Mouse (Mus musculus) frontal cortex, postnatal 25 days (tissue): ENCODE data around the gene Polr2b.

Experiments used
- DNase-seq, 2 experiments: peaks; one replicate each; pipeline ENCODE4 v3.0.0; 2022; ENCODE audit warnings: low spot score in 2 of 2

Gene Polr2b

DNA sequence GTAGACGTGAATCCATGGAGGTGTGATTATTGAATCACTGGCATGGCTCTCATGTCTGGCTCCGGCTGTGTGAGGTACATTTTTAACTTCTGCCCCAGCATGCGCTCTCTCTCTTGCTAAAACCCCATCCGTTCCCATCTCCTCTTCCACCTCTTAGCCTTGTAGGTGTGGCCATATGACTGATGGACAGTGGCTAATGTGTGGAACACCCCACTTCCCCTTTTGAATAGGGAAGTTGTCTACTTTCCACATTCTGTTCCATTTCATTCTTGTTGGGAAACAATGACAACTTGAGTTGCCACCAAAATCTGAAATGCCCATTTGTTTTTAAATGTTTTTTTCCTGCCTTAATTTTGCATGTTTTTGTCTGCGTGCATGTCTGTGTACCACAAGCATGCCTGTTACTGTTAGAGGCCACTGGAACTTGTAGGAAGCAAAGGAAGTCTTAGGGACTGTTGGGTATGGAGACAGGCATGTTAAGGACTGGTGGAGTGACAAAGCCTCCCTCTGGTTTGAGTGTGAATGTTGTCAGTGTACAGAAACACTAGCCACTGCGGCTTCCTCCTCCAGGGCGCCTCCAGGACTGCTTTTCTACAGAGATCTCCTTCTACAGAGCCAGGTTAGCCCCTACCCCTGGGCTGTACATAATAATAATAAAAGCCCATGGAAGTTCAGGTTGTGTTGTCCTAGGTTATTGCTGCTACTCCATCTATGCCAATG, 17.0 kb upstream of the Polr2b start:
- DNase-seq: no peak

DNA sequence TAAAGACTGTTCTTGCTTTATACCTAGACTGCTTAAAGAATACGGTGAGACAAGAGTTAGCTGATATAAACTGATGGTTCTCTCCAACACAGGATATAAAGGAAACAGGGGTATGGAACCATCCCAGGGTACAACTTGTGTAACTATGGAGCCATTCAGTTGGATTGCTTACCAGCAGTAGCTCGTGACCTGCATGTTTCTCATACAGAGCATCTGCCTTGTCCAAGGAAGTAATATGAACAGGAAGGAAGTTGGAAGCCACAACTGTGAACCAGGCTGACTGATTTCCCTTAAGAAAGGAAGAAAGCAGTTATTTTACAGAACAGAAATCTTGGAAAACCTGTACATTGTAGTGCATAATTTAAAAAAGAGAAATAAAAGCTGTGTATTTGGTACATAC, 10.5 kb upstream of the Polr2b start:
- DNase-seq: no peak

DNA sequence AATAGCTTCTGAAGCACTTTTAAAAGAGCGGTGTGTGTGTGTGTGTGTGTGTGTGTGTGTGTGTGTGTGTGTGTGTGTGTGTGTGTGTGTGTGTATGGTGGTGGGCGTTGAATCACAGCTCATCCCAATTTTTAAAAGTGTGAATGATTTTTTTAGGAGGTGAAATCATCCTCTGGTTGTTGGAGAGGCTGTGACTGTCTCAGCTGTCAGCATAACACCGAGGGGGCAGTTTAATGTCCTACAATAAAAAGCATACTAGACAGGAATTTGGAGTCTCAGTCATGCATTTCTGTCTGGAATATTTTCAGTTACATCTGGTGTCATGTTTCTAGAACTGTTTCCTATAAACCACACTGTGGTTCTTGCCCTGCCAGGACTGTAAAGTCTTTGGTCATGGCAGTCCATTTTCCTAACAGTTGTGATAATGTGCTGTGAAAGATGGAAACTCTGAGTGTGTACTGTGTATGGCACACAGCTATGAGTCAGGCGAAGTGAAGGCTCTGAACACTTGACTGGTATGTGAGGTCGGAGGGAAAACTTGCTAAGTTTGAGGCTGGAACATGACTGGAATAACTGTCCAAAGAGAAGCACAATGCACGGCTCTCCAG, 8.5 kb upstream of the Polr2b start:
- DNase-seq: no peak

DNA sequence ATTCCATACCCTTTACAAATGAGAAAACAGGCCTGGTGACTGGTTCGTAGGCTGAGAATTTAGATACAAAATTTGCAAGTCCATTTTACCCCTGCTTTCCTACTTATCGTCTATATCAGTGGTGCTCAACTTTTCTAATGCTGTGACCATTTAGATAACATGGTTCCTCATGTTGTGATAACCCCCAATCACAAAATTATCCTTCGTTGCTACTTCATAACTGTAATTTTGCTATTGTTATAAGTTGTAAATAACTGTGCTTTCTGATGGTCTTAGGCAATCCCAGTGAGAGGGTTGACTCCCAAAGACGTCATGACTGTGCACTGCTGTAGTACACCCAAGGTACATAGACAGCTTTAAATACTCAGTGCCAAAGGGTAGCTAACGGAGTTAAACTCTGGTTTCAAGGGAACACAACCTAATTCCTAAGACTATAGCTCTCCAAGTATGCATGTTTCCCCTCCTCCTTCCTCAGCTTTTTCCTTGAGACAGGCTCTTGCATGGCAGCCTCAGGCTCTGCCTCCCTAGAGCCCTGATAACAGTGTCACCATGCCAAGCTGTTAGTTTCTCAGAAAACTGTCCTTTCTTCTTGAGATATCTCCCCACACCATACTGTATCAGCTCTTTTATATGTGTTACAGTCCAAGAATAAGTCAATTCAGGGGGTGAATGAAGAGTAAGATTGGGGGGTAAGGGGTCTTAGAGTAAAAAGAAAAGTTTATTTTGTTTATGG, 2.0 kb upstream of the Polr2b start:
- no peak for DNase-seq

DNA sequence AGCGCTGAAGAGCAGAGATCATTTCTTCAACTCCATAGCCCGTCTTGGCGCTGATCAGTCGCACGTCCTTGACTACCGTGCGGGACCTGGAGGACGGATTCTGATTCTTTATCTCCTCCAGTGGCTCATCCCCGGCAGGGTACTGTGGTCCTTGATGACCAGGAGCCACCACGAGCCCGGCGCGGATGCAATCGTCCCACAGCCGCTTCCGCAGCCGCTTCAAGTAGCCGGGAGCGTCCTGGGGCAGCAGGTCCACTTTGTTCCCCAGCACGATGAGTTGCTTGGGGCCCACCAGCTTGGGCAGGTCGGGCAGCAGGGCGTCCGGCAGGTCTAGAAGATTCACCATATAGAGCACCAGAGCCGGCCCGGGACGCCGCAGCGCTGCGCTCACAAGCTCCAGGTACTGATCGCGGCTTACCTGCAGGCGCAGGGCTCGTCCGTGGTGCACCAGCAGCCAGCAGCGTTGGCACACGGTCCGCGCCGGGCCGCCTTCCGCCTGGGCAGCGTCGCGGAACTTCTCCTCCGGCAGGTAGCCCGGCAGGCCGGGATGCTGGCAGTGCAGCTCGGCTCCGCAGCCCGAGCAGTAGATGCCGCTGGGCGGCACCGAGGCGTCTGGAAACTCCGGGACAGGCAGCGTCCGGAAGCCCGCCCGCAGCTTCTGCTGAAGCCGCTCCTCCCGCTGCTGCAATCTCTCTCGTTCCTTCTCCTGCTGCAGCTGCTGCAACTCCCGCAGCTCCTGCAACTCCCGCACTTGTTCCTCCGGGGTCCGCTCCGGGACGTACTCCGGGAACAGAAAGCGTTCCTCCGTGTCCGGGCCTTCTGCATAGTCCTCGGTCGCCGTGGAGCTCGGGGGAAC, 668 bp upstream of the Polr2b start:
- DNase-seq: peak; percentile 9 to 58

DNA sequence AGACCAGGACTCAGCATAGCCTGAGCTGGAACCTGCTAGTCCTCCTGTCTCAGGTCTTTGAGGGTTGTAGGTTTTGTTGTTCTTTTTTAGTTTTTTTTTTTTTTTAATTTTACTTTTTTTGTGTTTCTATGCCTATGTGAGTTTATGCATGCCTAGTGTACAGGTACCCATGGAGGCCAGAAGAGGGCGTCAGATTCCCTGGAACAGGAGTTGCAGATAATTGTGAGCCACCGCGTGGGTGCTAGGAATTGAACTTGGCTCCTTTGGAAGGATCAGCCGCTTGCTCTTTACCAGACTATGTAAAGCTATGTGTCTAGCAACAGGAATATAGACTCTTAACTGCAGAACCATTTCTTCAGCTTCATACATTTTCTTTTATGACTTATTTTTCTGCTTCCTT, 4.3 kb downstream of the Polr2b start:
- DNase-seq: no peak

DNA sequence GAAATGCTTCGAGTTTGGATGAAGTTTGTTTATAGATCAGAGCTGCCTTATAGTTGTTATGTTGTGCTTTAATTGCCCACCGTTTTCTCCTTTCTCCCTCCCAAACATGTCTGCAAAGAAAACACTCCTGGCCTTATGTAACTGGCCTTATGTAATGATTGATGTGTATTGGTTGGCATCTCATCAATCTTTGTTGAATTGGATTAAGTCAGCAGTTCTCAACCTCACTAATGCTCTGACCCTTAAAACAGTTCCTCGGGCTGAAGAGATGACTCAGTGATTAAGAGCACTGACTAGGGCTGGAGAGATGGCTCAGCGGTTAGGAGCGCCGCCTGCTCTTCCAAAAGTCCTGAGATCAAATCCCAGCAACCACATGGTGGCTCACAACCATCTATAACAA, 5.0 kb downstream of the Polr2b start:
- no peak for DNase-seq

DNA sequence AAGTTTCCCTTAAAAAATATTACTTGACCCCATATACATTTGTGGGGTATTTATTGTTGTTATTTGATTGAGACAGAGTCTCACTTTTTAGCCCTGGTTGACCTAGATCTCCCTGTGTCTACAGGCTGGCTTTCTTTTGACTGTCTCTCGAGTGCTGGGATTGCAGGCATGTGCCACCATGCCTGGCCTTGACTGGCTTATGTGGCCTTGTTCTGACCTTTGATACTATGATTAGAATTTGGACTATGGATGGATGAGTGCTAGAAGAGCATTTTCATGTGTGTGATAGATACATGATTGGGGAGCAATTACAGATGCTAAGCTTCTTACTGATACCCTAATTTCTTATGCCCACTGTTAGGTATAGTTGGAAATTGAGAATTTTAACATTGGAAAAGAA, 15.0 kb downstream of the Polr2b start:
- DNase-seq: no peak

DNA sequence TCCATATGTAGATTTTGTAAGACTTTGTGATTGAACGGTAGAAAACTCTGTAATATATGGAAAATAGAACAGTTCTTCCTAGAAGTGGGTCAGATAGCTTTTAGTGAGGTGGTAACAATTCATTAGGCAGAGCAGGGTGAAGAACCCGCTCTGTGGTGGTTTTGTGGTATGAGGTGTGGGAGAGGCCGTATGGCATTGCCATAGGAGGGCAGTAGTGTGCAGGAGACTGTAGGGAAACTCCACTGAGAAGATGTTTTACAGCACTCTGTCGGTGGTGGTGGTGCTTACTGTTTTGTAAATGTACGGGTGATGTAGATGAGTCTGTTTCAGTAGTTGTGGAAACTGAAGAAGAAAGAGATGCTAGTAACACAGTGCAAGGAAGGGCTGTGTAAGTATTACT, 20.2 kb downstream of the Polr2b start:
- no peak for DNase-seq

DNA sequence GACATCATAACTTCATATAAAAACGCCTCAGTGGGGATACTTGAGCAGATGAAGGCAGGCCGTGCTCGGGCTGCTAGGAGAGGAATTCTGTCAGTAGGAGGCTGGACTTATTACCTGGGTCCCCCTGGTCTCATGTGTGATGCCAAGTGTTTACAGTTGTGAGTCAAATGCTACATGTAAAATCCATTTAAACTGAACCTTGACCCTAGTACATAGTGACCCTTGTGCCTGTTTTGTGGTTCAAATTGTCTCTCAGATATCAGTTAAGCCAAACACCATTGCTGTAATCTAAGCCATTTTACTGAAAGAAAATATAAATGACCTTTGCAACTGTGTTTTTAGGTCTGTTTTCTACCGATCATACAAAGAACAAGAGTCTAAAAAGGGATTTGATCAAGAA, 30.1 kb downstream of the Polr2b start:
- DNase-seq: no peak

DNA sequence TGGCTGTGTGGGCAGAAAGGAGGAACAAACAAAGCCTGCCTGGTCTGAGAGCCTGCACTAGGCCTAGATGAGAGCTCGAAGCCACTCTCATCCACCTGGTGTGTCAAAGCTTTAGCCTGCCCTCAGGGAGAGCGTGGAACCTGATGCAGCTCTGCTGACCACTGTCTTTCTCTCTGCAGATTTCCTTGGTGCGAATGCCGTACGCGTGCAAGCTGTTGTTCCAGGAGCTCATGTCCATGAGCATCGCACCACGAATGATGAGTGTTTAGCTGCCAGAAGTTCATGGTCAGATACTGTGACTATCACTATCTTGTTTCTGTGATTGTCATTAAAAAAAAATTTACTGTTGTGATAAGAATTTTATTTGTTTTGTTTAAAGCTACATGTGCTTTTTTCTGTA, 39.0 kb downstream of the Polr2b start:
- DNase-seq: no peak

DNA sequence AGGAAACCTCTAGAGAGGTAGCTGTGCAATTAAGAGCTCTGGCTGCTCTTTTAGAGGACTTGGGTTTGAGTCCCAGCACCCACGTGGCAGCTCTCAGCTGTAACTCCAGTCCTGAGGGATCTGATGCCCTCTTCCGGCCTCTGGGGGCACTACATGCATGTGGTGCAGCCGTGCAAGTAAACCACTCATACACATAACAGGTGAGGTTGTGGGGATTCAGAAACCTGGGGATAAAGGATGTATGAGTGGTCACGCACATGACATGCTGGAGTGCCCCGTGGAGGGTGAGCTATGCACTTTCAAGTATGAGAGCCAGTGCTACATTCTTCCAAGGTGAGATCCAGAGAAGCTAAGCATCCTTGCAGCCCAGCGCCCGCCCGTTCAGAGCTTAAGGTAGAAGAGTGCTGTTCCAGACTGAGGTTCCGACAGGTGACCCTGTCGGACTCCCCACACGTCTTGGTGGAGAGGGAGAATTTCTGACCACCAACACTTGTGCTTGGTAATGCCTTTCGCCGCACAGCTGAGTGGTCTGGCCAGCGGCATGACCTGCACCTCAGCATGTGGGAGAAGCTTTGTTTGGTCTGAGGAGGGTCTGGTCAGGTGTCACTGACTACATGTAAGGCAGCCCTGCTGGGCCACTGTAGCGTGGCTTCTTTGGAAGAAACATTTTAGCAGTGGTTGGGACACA, 40.2 kb downstream of the Polr2b start:
- no peak for DNase-seq

DNA sequence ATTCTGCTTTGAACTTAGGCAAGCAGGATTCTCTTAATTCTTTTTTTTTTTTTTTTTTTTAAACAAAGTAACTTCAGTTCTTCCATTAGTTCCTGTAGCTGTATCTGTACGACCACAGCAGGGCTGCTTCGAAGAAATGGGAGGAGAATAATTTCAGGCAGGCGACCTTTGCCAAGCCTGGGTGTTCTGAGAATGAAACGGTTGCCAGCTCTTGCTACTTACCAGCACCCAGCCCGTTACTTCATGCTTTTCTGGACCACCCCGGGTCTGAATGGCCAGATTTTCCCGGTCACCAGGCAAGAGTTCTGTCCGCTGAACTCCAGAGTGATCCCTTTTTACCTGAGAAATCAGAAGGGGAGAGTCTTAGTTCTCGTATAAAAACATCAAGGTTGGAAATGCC, 41.7 kb downstream of the Polr2b start:
- no peak for DNase-seq

DNA sequence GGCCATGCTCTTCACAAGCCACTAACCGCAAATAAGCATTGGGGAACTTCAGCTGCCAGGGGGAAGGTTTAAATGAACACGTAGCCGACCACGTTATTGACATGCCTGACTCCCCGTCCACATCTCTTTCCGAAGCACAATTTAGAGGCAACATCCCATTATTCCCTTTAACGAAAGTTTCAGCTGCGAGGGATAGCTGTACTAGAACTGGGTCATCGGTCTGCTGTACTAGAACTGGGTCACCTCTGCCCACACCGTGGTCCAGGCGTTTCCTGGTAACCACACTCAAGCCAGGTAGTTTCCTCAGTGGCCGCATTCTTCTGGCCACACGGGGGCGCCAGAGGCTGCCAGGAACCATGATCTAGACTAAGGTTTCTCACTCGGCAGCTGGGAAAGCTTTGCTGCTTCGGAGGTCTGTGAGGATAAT, 44.4 kb downstream of the Polr2b start:
- peak; percentile 88 to 91 for DNase-seq

DNA sequence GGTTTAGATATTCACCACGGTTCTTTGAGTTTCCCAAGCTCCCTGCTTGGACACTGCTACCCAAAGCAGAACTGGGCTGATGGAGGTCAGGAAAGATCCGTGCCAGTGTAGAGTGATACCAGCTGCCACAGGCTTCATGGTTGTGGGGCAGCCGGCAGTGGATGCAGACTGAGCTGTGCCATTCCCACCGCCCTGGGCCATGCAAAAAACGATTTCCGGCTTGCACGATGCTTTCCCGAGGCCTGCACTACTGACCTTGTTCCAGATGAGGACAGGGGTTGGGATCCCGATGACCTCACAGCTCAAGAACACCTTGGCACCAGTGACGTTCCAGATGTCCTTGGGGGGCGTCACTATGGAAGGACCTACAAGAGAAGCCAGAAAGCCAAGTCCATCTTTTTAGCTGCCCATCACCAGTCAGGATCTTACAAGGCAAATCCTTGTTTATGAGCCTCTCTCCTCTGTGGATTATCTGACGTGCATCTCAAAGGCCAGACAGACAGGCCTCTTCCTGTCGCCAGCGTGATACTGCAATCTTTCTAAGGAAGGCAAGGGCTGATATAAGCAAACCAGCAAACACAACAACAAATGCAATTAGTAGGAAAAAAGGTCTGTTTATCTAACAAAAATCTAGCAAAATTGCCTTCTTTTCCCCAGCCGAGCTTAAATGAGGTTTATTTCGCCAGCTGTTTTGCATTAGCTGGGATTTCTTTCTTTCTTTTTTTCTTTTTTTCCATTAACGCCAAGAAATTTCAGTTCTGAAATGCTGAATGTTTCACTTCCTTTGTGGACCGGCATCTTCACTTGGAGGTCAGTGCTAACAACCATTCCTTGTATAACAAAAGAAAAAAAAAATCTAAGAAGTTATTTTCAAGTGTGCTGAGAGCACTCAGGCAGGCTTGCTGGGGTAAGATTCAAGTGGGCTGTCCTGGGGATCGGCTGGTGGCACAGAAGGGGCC, 45.6 kb downstream of the Polr2b start:
- DNase-seq: no peak

DNA sequence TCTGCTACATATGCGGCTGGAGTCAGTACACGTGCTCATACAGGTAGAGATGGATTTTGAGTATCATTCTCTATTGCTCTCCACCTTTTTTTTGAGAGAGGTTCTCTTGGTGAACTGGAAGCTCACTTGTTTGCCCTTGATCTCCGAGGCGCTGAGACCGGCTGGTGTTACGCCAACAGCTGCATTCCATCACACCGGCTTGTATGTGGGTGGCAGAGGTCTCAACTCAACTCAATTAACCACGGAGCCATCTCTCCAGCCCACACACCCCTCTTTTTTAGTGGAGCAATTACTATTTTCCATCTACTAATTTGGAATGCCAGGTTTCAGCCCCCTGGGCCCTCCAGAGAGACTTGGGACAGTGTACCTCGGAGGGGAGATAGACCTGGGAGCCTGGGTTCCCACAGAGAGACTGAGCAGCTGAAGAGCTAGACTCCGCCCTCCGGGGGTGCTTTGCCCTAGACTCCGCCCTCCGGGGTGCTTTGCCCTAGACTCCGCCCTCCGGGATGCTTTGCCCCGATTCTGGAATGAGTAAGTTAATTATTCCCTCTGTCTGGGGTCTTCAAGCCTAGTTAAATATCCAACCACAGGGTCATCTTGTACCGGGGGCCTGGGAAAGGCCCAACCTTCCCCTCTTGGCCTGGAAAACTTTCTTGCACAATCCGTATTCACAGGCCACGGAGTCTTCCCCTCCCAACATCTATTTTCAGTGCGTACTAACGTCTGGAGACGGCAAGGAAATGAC, 47.6 kb downstream of the Polr2b start:
- DNase-seq: no peak

DNA sequence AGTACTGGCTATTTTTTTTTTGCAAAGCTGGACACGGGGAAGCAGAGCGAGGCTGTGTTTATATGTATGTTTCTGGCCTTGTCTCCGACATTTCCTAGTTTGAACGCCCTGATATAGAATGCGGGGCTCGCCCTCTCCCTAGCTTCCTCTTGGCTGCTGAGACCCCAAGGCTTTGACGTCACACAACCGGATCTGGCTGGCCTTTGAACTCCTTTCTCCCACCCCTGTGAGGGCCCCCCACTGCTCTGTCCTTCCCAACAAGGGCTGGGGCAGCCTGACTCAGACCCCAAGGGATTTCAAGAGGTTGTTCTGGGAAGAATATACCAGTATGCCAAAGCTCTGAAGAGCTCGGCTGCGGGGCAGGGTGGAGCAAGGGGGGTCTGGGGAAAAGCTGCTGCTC, 48.4 kb downstream of the Polr2b start:
- no peak for DNase-seq

DNA sequence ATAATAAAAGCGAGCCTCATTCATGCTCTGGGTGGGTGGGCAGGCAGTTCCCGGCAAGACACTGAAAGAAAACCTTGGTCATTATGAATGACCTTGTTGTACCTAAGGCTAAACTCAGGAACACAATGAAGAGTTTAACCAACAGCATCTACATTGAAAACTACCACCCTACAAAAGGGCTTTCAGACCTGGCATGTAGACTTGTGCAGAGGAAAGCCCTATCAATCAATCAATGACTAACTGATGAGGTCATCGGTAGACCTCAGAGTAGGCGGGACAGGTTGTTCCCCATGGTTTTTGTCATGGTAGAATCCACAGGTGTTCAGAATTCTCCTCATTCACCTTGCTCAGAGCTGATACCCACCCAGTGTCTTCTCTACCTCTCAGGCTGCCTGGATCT, 50.0 kb downstream of the Polr2b start:
- no peak for DNase-seq

DNA sequence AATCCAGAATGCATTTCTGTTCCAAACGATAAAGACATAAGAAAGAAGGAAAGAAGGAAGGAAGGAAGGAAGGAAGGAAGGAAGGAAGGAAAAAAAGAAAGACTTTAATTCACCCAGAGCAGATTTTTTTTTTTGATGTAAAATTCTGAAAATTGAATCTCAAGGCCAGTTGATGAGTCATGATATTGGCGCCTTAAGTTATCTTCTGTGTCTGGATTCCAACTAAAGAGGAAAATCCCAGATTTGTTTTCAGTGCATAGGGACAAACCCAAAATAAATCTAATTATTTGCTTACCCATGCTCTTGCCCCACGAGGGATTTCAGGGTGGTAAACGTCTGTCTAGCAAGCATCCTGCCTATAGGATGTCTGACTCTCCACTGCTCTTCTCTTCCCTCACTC, 51.1 kb downstream of the Polr2b start:
- DNase-seq: no peak

DNA sequence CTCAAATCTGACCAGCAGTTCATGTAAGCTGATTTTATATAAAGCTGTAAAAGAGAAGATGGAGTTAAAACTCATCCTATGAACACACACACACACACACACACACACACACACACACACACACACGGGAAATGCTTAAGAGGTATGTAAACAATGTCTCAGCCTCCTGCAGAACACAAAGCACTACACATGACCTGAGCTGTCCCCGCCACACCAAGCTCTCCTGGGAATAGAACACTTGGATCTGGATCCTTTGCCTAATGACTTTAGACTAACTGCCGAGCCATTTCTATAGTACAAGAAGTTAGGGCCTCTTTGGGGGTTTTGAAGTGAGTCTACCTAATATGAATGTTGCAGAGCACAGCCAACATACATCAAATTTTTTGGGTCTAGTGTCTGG, 52.2 kb downstream of the Polr2b start:
- no peak for DNase-seq
